Mouse (Mus musculus): ENCODE data around the gene Car7.

Car7 gene

GRCm38 (mm10) chr8:104533971-104534778, at the start of gene Car7, which contains the start of gene Nae1:
Gene Car7 (plus strand): TSS chr8:104534689.
Gene Nae1 (minus strand): TSS chr8:104534637.
- DNase-seq (ENCODE audit: low spot score), result peak; percentile 96

GRCm38 (mm10) chr8:104509061-104510006, 25.2 kb upstream of the Car7 start, which contains the start of gene Terb1:
Gene Terb1 (minus strand): TSS chr8:104509910.
- no peak for DNase-seq (ENCODE audit: low spot score)

GRCm38 (mm10) chr8:104510134-104510533, 24.4 kb upstream of the Car7 start:
- no peak for DNase-seq (ENCODE audit: low spot score)

GRCm38 (mm10) chr8:104517872-104518271, 16.6 kb upstream of the Car7 start:
- no peak for DNase-seq (ENCODE audit: low spot score)

- DNase-seq (ENCODE audit: low spot score), result no peak
Measured at GRCm38 (mm10) chr8:104529671-104530070, 4.8 kb upstream of the Car7 start.

- DNase-seq (ENCODE audit: low spot score), result no peak
Measured at GRCm38 (mm10) chr8:104533551-104533950, 938 bp upstream of the Car7 start.

- DNase-seq (ENCODE audit: low spot score), result no peak
Measured at GRCm38 (mm10) chr8:104534779-104535141, 271 bp downstream of the Car7 start.

GRCm38 (mm10) chr8:104535378-104535777, 889 bp downstream of the Car7 start:
- DNase-seq (ENCODE audit: low spot score), result peak; percentile 46

GRCm38 (mm10) chr8:104536028-104536427, 1.5 kb downstream of the Car7 start:
- DNase-seq (ENCODE audit: low spot score), result no peak

- DNase-seq (ENCODE audit: low spot score), result no peak
Measured at GRCm38 (mm10) chr8:104538896-104539295, 4.4 kb downstream of the Car7 start.

GRCm38 (mm10) chr8:104539566-104539965, 5.1 kb downstream of the Car7 start:
- DNase-seq (ENCODE audit: low spot score), result no peak

GRCm38 (mm10) chr8:104540238-104540637, 5.7 kb downstream of the Car7 start:
- no peak for DNase-seq (ENCODE audit: low spot score)

- no peak for DNase-seq (ENCODE audit: low spot score)
Measured at GRCm38 (mm10) chr8:104540710-104541514, 6.4 kb downstream of the Car7 start.

GRCm38 (mm10) chr8:104541515-104541880, 7.0 kb downstream of the Car7 start:
- DNase-seq (ENCODE audit: low spot score), result no peak

- DNase-seq (ENCODE audit: low spot score), result no peak
Measured at GRCm38 (mm10) chr8:104542160-104542559, 7.7 kb downstream of the Car7 start.

- no peak for DNase-seq (ENCODE audit: low spot score)
Measured at GRCm38 (mm10) chr8:104543440-104544045, 9.1 kb downstream of the Car7 start.

GRCm38 (mm10) chr8:104555191-104555590, 20.7 kb downstream of the Car7 start:
- no peak for DNase-seq (ENCODE audit: low spot score)

- DNase-seq (ENCODE audit: low spot score), result no peak
Measured at GRCm38 (mm10) chr8:104557226-104557625, 22.7 kb downstream of the Car7 start.

- no peak for DNase-seq (ENCODE audit: low spot score)
Measured at GRCm38 (mm10) chr8:104560731-104561130, 26.2 kb downstream of the Car7 start.

GRCm38 (mm10) chr8:104564633-104565456, 30.4 kb downstream of the Car7 start:
- DNase-seq (ENCODE audit: low spot score), result peak; percentile 14

- DNase-seq (ENCODE audit: low spot score), result no peak
Measured at GRCm38 (mm10) chr8:104565457-104565798, 30.9 kb downstream of the Car7 start.
